Mouse (Mus musculus): ENCODE results near the gene Hcfc1r1. TPM values are rescaled to one million over a fixed set of nuclear protein-coding genes. Genes with fewer than 3 reads are reported as not detected.

Gene Hcfc1r1
- 65.0 and 66.9 TPM in 2 replicates for polyA plus RNA-seq (2015; fragmentation: Nextera tagmentation; extraction: Ambion mirVana)

GRCm38 (mm10) chr17:23673424-23674073 lies at the start of gene Hcfc1r1, which contains the start of gene Thoc6:
Hcfc1r1 (plus strand) TSS chr17:23673596.
Thoc6 (minus strand) TSS chr17:23673882.
- peak within 1 kb of the TSS; percentile 65 for H3K4me3 ChIP-seq
- ATAC-seq (ENCODE audit: low FRiP score, low read depth) = peak; percentile 94
- WGBS = 0% methylated on average over 45 of the region's 45 CpGs
- H3K36me3 ChIP-seq = peaks cover 21% of the 10 kb centered on the region
- peaks cover 28% of the 10 kb centered on the region for H3K27me3 ChIP-seq
- H3K27ac ChIP-seq = peak within 1 kb of the TSS; percentile 69; the same call in 1 of the 2 replicates
- H3K9me3 ChIP-seq = no peaks in the 10 kb centered on the region
- peak within 1 kb of the TSS; percentile 72 for H3K9ac ChIP-seq
- H3K4me1 ChIP-seq = peaks cover 39% of the 10 kb centered on the region
- H3K4me2 ChIP-seq (replicated peaks) = peak within 1 kb of the TSS; percentile 95

- no peak overlapping the region for H3K27ac ChIP-seq
- ATAC-seq (ENCODE audit: low FRiP score, low read depth) = no peak
- WGBS = 33% methylated on average over 7 of the region's 7 CpGs
These were observed 45.6 kb upstream of the Hcfc1r1 start for GRCm38 (mm10) chr17:23627813-23628212.

GRCm38 (mm10) chr17:23630195-23631020 lies 43.0 kb upstream of the Hcfc1r1 start:
- Histone ChIP-seq H3K27me3 (peaks cover 2% of the 10 kb centered on the region; the same call in 1 of the 2 replicates), H3K9ac (peak overlapping the region; percentile 48), H3K9me3 (no peaks in the 10 kb centered on the region), H3K36me3 (no peaks in the 10 kb centered on the region), H3K4me2 (replicated peaks) (peak overlapping the region; percentile 60), H3K4me3 (peak overlapping the region; percentile 24), H3K4me1 (no peaks in the 10 kb centered on the region), H3K27ac (no peak overlapping the region)
- WGBS = 15% methylated on average over 22 of the region's 22 CpGs
- peak; percentile 88 for ATAC-seq (ENCODE audit: low FRiP score, low read depth)

More at GRCm38 (mm10) chr17:23627813-23628212, 45.6 kb upstream of the Hcfc1r1 start:
- no peaks in the 10 kb centered on the region for H3K9me3 ChIP-seq
- H3K36me3 ChIP-seq = no peaks in the 10 kb centered on the region
- peaks cover 5% of the 10 kb centered on the region; the same call in 1 of the 2 replicates for H3K27me3 ChIP-seq
- H3K9ac ChIP-seq = no peak overlapping the region
- no peak overlapping the region for H3K4me2 ChIP-seq (replicated peaks)
- no peaks in the 10 kb centered on the region for H3K4me1 ChIP-seq
- H3K4me3 ChIP-seq = no peak overlapping the region

GRCm38 (mm10) chr17:23631241-23631640 lies 42.2 kb upstream of the Hcfc1r1 start:
- H3K36me3 ChIP-seq = no peaks in the 10 kb centered on the region
- H3K27me3 ChIP-seq = peaks cover 2% of the 10 kb centered on the region; the same call in 1 of the 2 replicates
- 86% methylated on average over 8 of the region's 8 CpGs for WGBS
- no peak overlapping the region for H3K27ac ChIP-seq
- no peak overlapping the region for H3K4me2 ChIP-seq (replicated peaks)
- no peak overlapping the region for H3K4me3 ChIP-seq
- H3K9ac ChIP-seq = no peak overlapping the region
- H3K4me1 ChIP-seq = no peaks in the 10 kb centered on the region
- ATAC-seq (ENCODE audit: low FRiP score, low read depth) = no peak
- no peaks in the 10 kb centered on the region for H3K9me3 ChIP-seq

- H3K9me3 ChIP-seq = 0 out of 2 replicates have a peak, but pooled peaks cover 4% of the 10 kb centered on the region
- H3K4me3 ChIP-seq = peak within 1 kb of the TSS; percentile 49
- under 1% methylated on average over 58 of the region's 58 CpGs for WGBS
- peaks cover 9% of the 10 kb centered on the region; the same call in 1 of the 2 replicates for H3K4me1 ChIP-seq
- H3K4me2 ChIP-seq (replicated peaks) = peak within 1 kb of the TSS; percentile 79
- peak; percentile 33 for ATAC-seq (ENCODE audit: low FRiP score, low read depth)
- H3K9ac ChIP-seq = peak within 1 kb of the TSS; percentile 65
- H3K36me3 ChIP-seq = no peaks in the 10 kb centered on the region
- peaks cover 40% of the 10 kb centered on the region for H3K27me3 ChIP-seq
- no peak within 1 kb of the TSS for H3K27ac ChIP-seq
These were observed 28.5 kb upstream of the Hcfc1r1 start, which contains the start of gene Mmp25 for GRCm38 (mm10) chr17:23644613-23645495. Mmp25 (minus strand) TSS chr17:23645277.

GRCm38 (mm10) chr17:23645894-23646293 lies 27.5 kb upstream of the Hcfc1r1 start:
- H3K27me3 ChIP-seq = peaks cover 40% of the 10 kb centered on the region
- WGBS = 37% methylated on average over 10 of the region's 10 CpGs
- H3K36me3 ChIP-seq = no peaks in the 10 kb centered on the region
- no peak for ATAC-seq (ENCODE audit: low FRiP score, low read depth)
- no peak overlapping the region for H3K4me3 ChIP-seq
- H3K9me3 ChIP-seq = 0 out of 2 replicates have a peak, but pooled peaks cover 4% of the 10 kb centered on the region
- no peak overlapping the region for H3K4me2 ChIP-seq (replicated peaks)
- peaks cover 9% of the 10 kb centered on the region; the same call in 1 of the 2 replicates for H3K4me1 ChIP-seq
- no peak overlapping the region for H3K9ac ChIP-seq
- H3K27ac ChIP-seq = no peak overlapping the region

GRCm38 (mm10) chr17:23651363-23651762 lies 22.0 kb upstream of the Hcfc1r1 start:
- no peaks in the 10 kb centered on the region for H3K9me3 ChIP-seq
- no peaks in the 10 kb centered on the region for H3K36me3 ChIP-seq
- peaks cover 11% of the 10 kb centered on the region for H3K27me3 ChIP-seq
- no peak overlapping the region for H3K9ac ChIP-seq
- H3K4me3 ChIP-seq = no peak overlapping the region
- ATAC-seq (ENCODE audit: low FRiP score, low read depth) = no peak
- H3K27ac ChIP-seq = no peak overlapping the region
- no peaks in the 10 kb centered on the region for H3K4me1 ChIP-seq
- H3K4me2 ChIP-seq (replicated peaks) = no peak overlapping the region
- 82% methylated on average over 6 of the region's 6 CpGs for WGBS

- ATAC-seq (ENCODE audit: low FRiP score, low read depth) = no peak
- Histone ChIP-seq H3K4me1 (no peaks in the 10 kb centered on the region), H3K4me3 (no peak overlapping the region), H3K9me3 (no peaks in the 10 kb centered on the region), H3K27me3 (0 out of 2 replicates have a peak, but pooled peaks cover 2% of the 10 kb centered on the region), H3K4me2 (replicated peaks) (no peak overlapping the region), H3K36me3 (no peaks in the 10 kb centered on the region), H3K9ac (no peak overlapping the region), H3K27ac (no peak overlapping the region)
- WGBS = 63% methylated on average over 2 of the region's 2 CpGs
These were observed 20.1 kb upstream of the Hcfc1r1 start for GRCm38 (mm10) chr17:23653324-23653723.

- no peak overlapping the region for H3K4me3 ChIP-seq
- H3K27me3 ChIP-seq = peaks cover 5% of the 10 kb centered on the region
- no peak overlapping the region for H3K9ac ChIP-seq
- 56% methylated on average over 6 of the region's 6 CpGs for WGBS
- no peaks in the 10 kb centered on the region for H3K36me3 ChIP-seq
- no peak for ATAC-seq (ENCODE audit: low FRiP score, low read depth)
- no peak overlapping the region for H3K27ac ChIP-seq
- no peaks in the 10 kb centered on the region for H3K9me3 ChIP-seq
- no peaks in the 10 kb centered on the region for H3K4me1 ChIP-seq
- no peak overlapping the region for H3K4me2 ChIP-seq (replicated peaks)
These were observed 19.4 kb upstream of the Hcfc1r1 start for GRCm38 (mm10) chr17:23654001-23654400.

GRCm38 (mm10) chr17:23654410-23654809 lies 19.0 kb upstream of the Hcfc1r1 start:
- Histone ChIP-seq H3K4me1 (no peaks in the 10 kb centered on the region), H3K4me2 (replicated peaks) (no peak overlapping the region), H3K9ac (no peak overlapping the region), H3K9me3 (no peaks in the 10 kb centered on the region), H3K27me3 (peaks cover 9% of the 10 kb centered on the region), H3K4me3 (no peak overlapping the region), H3K27ac (no peak overlapping the region), H3K36me3 (no peaks in the 10 kb centered on the region)
- WGBS = 62% methylated on average over 2 of the region's 2 CpGs
- ATAC-seq (ENCODE audit: low FRiP score, low read depth) = no peak

- WGBS = 70% methylated on average over 3 of the region's 3 CpGs
- no peak overlapping the region for H3K4me2 ChIP-seq (replicated peaks)
- H3K27ac ChIP-seq = no peak overlapping the region
- H3K9me3 ChIP-seq = no peaks in the 10 kb centered on the region
- H3K9ac ChIP-seq = no peak overlapping the region
- H3K27me3 ChIP-seq = peaks cover 49% of the 10 kb centered on the region
- no peaks in the 10 kb centered on the region for H3K36me3 ChIP-seq
- H3K4me1 ChIP-seq = 0 out of 2 replicates have a peak, but pooled peaks cover 6% of the 10 kb centered on the region
- no peak overlapping the region for H3K4me3 ChIP-seq
- no peak for ATAC-seq (ENCODE audit: low FRiP score, low read depth)
These were observed 14.9 kb upstream of the Hcfc1r1 start for GRCm38 (mm10) chr17:23658450-23658849.
